Mouse (Mus musculus) kidney, postnatal 25 days (tissue): ENCODE results near the gene Slc8a1.

Experiments
- DNase-seq, 2 experiments: peaks; one replicate each; pipeline ENCODE4 v3.0.0; 2021; ENCODE audit warnings: mixed read lengths in 2 of 2

The Slc8a1 gene

GRCm38 (mm10) chr17:81554052-81554734 is 184.0 kb downstream of the Slc8a1 start:
- DNase-seq: no peak

DNA sequence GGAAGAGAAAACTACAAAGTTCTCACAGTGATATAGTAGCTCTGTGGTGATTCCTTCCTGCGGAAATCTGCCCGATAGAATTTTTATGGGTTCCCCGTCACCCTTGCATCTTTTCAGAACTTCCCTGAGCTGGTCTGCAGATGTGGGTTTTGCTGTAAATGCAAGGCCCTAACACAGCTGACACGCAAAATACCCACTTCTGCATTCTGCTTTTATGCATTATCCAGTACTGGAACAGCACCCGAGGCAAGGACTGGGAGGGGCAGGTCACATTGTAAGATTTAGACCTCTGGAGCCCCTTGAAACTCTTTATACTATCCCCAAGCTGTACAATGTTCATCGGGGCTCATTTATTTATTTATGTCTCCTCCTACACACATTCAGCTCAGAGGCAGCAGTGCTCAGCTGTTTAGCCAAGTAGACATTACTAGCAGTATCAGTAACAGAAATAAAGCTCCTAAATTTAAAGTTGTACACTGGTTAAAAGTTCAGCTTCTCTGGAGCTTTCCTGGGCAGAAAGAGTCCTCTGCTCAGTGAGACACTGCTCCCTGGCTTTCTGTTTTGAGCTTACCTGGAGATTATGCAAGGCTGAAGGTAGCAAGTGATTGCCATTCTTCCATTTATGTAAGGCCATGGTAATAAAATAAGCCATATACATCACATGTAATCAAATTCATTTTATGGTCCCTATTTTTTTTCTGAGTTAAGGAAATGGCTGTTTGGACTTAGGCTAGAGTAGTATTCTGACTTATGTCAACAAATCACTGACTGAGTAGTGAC is 186.1 kb downstream of the Slc8a1 start:
- no peak for DNase-seq

DNA sequence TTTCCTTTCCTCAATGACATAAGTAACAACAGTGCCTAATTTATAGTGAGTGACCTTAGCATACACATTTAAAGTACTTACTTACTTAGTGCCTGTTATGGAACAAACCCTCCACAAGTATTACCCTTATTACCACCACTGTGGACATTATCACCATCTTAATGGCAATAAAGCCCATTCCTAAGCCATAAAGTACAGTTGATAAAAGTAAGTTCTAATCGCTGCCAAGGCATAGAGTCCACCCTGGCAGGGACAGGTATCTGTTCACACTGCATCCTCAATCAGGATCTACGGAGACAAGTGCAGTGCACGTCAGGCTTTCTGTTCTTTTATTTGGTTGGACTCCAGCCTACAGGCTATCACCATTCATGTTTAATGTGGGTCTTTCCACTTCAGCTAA is 187.3 kb downstream of the Slc8a1 start:
- no peak for DNase-seq

GRCm38 (mm10) chr17:81548016-81548415 is 190.2 kb downstream of the Slc8a1 start:
- DNase-seq: no peak

- DNase-seq: no peak
These were observed 191.7 kb downstream of the Slc8a1 start for GRCm38 (mm10) chr17:81546525-81546924.

GRCm38 (mm10) chr17:81546012-81546411 is 192.2 kb downstream of the Slc8a1 start:
- no peak for DNase-seq

GRCm38 (mm10) chr17:81544926-81545325 is 193.3 kb downstream of the Slc8a1 start:
- no peak for DNase-seq

- no peak for DNase-seq
These were observed 195.6 kb downstream of the Slc8a1 start for GRCm38 (mm10) chr17:81542313-81543185.

DNA sequence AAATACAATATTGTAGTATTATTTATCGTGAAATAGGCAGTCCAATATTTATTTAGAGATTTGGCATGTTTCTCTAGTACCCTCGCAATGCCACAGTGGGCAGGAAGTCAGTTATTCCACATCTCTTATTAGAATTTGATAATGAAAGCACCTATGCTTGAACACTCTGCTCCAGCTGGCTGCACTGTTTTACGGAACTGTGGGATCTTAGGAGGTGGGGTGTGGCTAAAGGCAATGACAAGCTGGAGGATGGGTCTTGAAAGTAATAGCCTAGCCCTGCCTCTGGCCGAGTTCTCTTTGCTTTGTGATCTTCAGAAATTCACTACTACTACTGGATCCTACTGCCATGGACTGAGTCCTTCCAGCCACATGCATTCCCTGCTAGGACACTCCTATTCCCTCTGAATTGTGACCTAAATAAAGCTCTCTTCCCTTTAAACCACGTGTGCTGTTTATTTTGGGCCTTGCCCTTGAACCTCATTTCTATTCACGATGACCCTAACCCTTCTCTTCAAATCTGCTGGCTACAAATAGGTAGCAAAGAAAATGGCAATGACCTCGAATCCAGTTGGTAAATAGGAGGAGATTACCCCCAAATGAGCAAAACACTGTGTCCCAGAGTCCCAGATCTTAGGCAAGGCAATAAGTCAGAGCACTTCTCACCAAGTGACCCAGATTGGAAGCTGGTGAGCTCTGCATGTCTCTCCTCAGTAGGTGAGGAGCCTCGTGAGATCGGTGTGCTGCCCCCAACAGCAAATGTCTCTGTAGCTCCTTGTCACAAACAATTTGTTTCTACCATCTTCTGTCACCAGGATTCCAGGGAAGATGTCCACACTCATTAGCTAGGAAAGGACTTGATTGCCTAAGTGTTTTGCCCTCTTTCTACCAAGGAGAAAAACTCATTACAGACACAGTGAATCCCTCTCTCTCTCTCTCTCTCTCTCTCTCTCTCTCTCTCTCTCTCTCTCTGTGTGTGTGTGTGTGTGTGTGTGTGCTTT is 199.7 kb downstream of the Slc8a1 start:
- no peak for DNase-seq

DNA sequence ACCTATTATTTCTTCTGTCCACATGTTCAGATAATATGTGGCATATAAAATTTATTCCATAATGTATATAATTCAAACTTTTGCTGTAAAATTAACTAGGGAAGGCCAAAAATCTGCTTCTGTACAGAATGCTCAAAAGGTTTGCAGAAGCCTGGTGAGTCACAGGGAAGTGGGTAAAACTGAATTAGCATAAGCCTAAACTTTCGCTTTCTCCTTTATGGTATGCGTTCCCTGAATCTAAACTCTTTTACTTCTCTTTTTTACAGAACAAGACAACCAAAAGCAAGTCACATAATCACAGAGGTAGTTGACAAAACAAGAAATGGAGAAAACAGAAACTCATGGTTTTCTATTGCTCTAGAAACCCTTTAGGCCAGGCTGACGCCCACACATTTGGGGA is 202.1 kb downstream of the Slc8a1 start:
- no peak for DNase-seq

- DNase-seq: no peak
These were observed 208.3 kb downstream of the Slc8a1 start for GRCm38 (mm10) chr17:81529849-81530248.

GRCm38 (mm10) chr17:81528940-81529339 is 209.2 kb downstream of the Slc8a1 start:
- no peak for DNase-seq

- DNase-seq: no peak
These were observed 211.7 kb downstream of the Slc8a1 start for GRCm38 (mm10) chr17:81526463-81526862.

DNA sequence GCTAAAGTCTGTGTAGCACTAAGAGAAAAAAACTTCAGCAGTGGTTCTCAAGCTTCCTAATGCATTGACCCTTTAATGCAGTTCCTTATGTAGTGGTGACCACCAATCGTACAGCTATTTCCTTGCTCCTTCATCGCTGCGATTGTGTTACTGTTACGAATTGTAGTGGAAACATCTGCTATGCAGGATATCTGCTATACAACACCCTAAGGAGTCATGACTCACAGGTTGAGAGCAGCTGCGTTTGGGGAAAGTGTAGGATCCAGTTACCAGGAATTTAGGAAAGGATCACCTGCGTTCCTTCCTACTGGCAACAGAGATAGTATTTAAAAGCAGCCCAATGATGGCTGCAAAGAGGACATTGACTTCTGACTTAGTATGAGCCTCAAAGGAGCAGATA is 213.4 kb downstream of the Slc8a1 start:
- DNase-seq: no peak

DNA sequence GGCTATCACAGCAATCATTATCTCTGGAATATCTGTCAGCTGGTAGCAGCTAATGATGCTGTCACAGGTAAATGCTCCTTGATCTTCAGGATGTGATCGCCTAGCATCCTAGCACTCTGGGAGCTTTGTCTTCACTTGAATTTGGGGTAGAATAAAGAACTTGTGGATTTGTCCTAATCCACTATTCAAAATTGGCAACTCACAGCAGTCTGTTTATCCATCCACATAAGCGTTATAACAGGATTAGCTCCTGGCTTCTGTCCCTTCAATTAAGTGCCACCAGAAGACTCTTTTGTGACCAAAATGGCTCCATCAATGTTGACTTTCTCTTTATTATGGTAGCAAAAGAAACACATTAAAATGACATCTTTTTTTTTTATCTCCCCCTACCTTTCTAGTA is 214.2 kb downstream of the Slc8a1 start:
- no peak for DNase-seq

- no peak for DNase-seq
These were observed 219.7 kb downstream of the Slc8a1 start for GRCm38 (mm10) chr17:81518316-81519025.

DNA sequence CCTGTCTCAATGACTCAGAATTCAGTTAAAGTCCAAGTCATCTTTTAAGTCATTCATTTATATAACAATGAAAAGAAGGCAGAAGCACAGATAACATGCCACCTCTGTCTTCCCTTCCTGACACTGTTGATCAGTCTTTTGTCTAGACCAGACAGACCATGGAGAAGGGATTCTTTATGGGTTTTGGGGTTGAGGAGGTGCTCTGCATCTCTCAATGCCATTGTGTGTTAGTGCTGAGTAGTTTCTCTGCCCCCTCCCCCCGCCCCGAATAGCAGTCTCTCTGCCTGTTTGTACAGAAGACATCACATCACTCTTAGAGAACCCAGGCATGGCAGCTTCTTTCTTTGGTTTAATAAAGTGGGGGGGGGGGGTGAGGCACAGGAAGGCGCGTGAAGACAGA is 222.0 kb downstream of the Slc8a1 start:
- no peak for DNase-seq

GRCm38 (mm10) chr17:81514022-81514421 is 224.2 kb downstream of the Slc8a1 start:
- no peak for DNase-seq

DNA sequence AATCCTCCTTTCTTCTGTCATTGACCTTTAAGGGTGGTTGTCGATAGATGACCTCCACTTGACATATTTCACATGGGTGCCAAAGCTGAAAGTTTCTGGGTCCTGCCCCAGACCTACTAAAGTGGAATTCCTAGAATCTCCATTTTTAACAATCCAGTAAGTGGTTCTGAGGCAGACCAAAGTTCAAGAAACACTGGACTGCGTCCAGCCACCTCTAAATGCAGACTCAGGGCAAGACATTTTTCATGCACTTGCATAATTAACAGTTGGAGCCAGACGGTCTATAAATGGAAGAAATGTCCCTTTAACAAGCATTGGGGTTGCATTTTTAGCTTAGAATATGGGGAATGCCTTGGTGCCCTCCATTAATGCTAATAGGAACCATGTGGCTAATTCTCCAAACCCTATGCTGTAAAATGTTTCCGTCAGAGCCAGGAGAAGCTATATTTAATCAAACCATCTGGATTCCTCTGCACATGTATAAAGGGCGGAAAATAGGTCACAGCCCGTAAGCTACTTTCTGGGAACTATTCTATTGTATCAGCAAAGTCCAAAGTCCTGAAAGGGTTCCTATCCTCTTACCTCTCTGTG is 224.7 kb downstream of the Slc8a1 start:
- DNase-seq: peak; percentile 58 to 64

DNA sequence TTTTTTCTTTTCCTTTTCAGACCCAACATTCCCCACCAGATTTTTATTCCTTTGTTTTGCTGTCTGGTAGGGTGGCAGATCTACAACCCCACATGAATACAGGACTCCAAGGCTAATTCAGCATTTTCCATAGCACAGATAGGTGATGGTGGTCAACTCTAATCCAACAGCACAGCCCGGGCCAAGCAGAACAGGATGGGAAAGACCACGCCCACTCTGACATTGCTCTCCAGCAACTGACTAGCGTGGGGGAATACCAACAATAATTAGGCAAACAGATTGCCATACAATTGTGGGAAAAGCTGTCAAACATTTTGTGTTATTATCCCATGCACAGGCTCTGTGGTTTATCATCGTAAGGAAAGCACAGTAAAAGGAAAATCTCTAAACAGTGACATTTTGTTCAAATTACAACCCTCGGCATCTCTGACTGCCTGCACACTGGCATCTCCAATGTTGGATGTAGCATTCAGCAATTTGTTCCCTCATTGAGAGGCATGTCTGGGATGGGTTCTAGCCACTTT is 233.0 kb downstream of the Slc8a1 start:
- DNase-seq: no peak

DNA sequence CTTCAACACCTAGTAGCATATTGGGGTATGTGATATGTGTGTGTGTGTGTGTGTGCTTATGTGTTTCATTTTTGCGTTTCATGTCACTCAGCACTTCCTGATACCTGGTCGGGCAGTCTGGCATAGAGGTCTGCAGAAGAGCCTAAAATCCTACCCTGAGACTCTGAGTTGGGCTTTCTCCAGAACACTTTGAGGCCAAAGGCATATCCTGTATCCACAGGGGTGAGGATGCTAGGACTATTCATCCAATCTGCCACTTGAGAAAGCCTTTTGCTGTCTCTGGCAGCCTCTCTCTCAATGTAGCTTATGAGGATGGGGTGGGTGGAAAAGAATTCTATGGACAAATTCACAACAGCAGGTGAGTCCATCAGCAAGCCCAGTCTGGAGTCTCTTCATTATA is 234.1 kb downstream of the Slc8a1 start:
- DNase-seq: no peak
